Mouse (Mus musculus) liver, postnatal 0 days (tissue): ENCODE measurements around the gene Tut4. TPM values are rescaled to one million over a fixed set of nuclear protein-coding genes. Genes with fewer than 3 reads are reported as not detected.

Experiments
- ATAC-seq: fragments of 200-750 bp; cut with Nextera tagmentation; 2 replicates; pipeline ENCODE4 v1.8.0; 2017; ENCODE audit warnings: mild to moderate bottlenecking, moderate library complexity
- DNase-seq: peaks from one replicate; pipeline ENCODE4 v3.0.0-alpha.2; 2016
- H3K27ac ChIP-seq: fragments of 300-500 bp; sonication (generic); 2 replicates; pipeline ENCODE4 v1.5.1; 2014; ENCODE audit warnings: antibody characterized with exemption, moderate library complexity, mild to moderate bottlenecking, low read depth
- H3K27me3 ChIP-seq: fragments of 300-500 bp; sonication (generic); 2 replicates; pipeline ENCODE4 v1.6.1; 2014; ENCODE audit warnings: low read length, control low read depth, mixed read lengths; ENCODE audit not compliant: insufficient read depth
- H3K36me3 ChIP-seq: fragments of 300-500 bp; sonication (generic); replicated peaks from 2 replicates; pipeline ENCODE4 v1.6.1; 2014; ENCODE audit warnings: mild to moderate bottlenecking, control low read depth, low read length, moderate library complexity, mixed read lengths; ENCODE audit not compliant: insufficient read depth
- H3K4me1 ChIP-seq: fragments of 300-500 bp; sonication (generic); 2 replicates; pipeline ENCODE4 v1.6.1; 2014; ENCODE audit warnings: antibody characterized with exemption, mild to moderate bottlenecking, control low read depth; ENCODE audit not compliant: insufficient read depth
- H3K4me2 ChIP-seq: fragments of 300-500 bp; sonication (generic); 2 replicates; pipeline ENCODE4 v1.6.1; 2014; ENCODE audit warnings: low read depth, mild to moderate bottlenecking, low read length, moderate library complexity, mixed read lengths
- H3K4me3 ChIP-seq: fragments of 300-500 bp; sonication (generic); 2 replicates; pipeline ENCODE4 v1.5.1; 2014; ENCODE audit warnings: low read depth, low read length
- H3K9ac ChIP-seq: fragments of 300-500 bp; sonication (generic); replicated peaks from 2 replicates; pipeline ENCODE4 v1.6.1; 2014; ENCODE audit warnings: mild to moderate bottlenecking, moderate library complexity
- H3K9me3 ChIP-seq: fragments of 300-500 bp; sonication (generic); 2 replicates; pipeline ENCODE4 v1.6.1; 2016; ENCODE audit warnings: mild to moderate bottlenecking, control low read depth, low read length, mixed read lengths
- CTCF ChIP-seq: sonication (generic); IDR thresholded peaks from 2 replicates; pipeline ENCODE4 v1.5.1; 2016; ENCODE audit warnings: antibody characterized with exemption, low read depth
- EP300 ChIP-seq: IDR thresholded peaks from 2 replicates; pipeline ENCODE4 v1.6.1; 2016; ENCODE audit warnings: antibody characterized with exemption, low read depth, mild to moderate bottlenecking
- WGBS: fragments of 180-500 bp; shearing (Covaris S2); extraction: QIAGEN DNeasy Blood & Tissue Kit; methylation state at CpG from one replicate; pipeline ENCODE4 v1.1.7; 2014; ENCODE audit not compliant: insufficient replicate concordance; 5-methylcytosine and 5-hydroxymethylcytosine counted together
- polyA plus RNA-seq: library from polyadenylated mRNA; unstranded; fragments of >200 nt; fragmentation: Nextera tagmentation; extraction: Ambion mirVana; gene quantifications from 2 replicates; pipeline ENCODE4 v1.2.1, GENCODE M21; 2015

Gene Tut4
- 29.1 and 30.9 TPM in 2 replicates for polyA plus RNA-seq

GRCm38 (mm10) chr4:108459231-108460155, at the start of gene Tut4:
TSS of gene Tut4 (plus strand) at chr4:108459426.
- no peaks in the 10 kb centered on the region for H3K27me3 ChIP-seq
- peak within 1 kb of the TSS; percentile 99 for H3K9ac ChIP-seq
- TF ChIP-seq CTCF (no peak), EP300 (no peak)
- peak within 1 kb of the TSS; percentile 89 for H3K4me2 ChIP-seq
- H3K4me3 ChIP-seq, result peak within 1 kb of the TSS; percentile 98
- no peaks in the 10 kb centered on the region for H3K9me3 ChIP-seq
- no peaks in the 10 kb centered on the region for H3K36me3 ChIP-seq
- WGBS, result under 1% methylated on average over 52 of the region's 97 CpGs
- peak within 1 kb of the TSS; percentile 99 for H3K27ac ChIP-seq
- peaks cover 31% of the 10 kb centered on the region for H3K4me1 ChIP-seq
- DNase-seq, result peak; percentile 89
- peak; percentile 80 for ATAC-seq

DNA sequence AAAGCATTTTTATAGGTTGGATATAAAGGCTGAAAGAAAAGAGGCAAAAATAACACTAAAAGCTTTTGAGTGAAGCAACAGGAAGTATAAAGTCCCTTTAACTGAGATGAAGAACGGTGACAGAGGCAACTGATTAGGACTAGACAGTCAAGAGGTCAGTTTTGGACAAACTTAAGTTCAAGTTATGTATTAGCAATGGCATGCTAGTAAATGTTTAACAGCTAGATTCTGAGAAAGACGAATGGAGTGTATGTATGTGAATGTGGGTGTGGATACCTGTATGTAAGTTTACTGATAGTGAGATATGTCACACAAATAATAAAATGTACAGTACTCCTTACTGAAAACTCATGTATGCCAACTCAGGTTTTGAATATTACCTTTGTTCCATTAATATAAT, 34.6 kb upstream of the Tut4 start:
- peaks cover 20% of the 10 kb centered on the region for H3K4me1 ChIP-seq
- H3K4me3 ChIP-seq, result no peak overlapping the region
- H3K9me3 ChIP-seq, result no peaks in the 10 kb centered on the region
- TF ChIP-seq CTCF (no peak), EP300 (no peak)
- no peak for DNase-seq
- no peaks in the 10 kb centered on the region for H3K36me3 ChIP-seq
- WGBS, result 40% methylated on average over 2 of the region's 2 CpGs
- peak overlapping the region; percentile 60; the same call in 1 of the 2 replicates for H3K27ac ChIP-seq
- no peak overlapping the region for H3K9ac ChIP-seq
- H3K27me3 ChIP-seq, result no peaks in the 10 kb centered on the region
- H3K4me2 ChIP-seq, result peak overlapping the region; percentile 18; the same call in 1 of the 2 replicates
- peak; percentile 53; the same call in 1 of the 2 replicates for ATAC-seq

- H3K4me3 ChIP-seq, result no peak overlapping the region
- H3K36me3 ChIP-seq, result no peaks in the 10 kb centered on the region
- no peak overlapping the region for H3K9ac ChIP-seq
- H3K27me3 ChIP-seq, result 0 out of 2 replicates have a peak, but pooled peaks cover 3% of the 10 kb centered on the region
- H3K27ac ChIP-seq, result no peak overlapping the region
- H3K4me1 ChIP-seq, result peaks cover 23% of the 10 kb centered on the region
- WGBS, result 50% methylated on average over 11 of the region's 11 CpGs
- TF ChIP-seq CTCF (no peak), EP300 (no peak)
- H3K4me2 ChIP-seq, result no peak overlapping the region
- no peak for DNase-seq
- no peaks in the 10 kb centered on the region for H3K9me3 ChIP-seq
- ATAC-seq, result no peak
Observed at GRCm38 (mm10) chr4:108427719-108428340, 31.4 kb upstream of the Tut4 start.

DNA sequence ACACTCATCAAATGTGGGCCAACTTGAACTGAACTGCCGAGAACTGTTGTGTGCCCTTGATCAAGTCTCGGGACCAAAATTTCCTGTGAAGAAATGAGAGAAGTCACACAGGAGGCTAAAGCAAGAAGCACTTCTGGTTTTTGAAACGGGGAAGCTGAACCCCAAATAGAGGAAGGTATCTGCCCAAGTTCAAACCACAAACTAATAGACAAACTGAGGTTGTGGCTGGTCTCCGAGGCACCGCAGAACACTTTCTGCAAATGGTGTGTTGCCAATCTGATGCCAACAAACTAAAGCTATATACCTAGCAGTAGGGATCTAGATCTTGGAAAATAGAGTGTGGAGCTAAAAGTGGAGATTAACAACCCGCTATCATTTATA, 30.9 kb upstream of the Tut4 start:
- WGBS, result 36% methylated on average over 6 of the region's 6 CpGs
- ATAC-seq, result no peak
- Histone ChIP-seq H3K4me2 (no peak overlapping the region), H3K4me1 (peaks cover 23% of the 10 kb centered on the region), H3K9me3 (no peaks in the 10 kb centered on the region), H3K36me3 (no peaks in the 10 kb centered on the region), H3K4me3 (no peak overlapping the region), H3K27me3 (0 out of 2 replicates have a peak, but pooled peaks cover 3% of the 10 kb centered on the region), H3K27ac (no peak overlapping the region), H3K9ac (no peak overlapping the region)
- no peak for DNase-seq
- TF ChIP-seq EP300, result no peak
- no peak for TF ChIP-seq CTCF

- H3K27me3 ChIP-seq, result 0 out of 2 replicates have a peak, but pooled peaks cover 3% of the 10 kb centered on the region
- TF ChIP-seq EP300 (no peak), CTCF (no peak)
- no peak overlapping the region for H3K9ac ChIP-seq
- no peak overlapping the region for H3K4me2 ChIP-seq
- no peak overlapping the region for H3K27ac ChIP-seq
- DNase-seq (no peak), ATAC-seq (no peak)
- no peaks in the 10 kb centered on the region for H3K36me3 ChIP-seq
- H3K4me3 ChIP-seq, result no peak overlapping the region
- no peaks in the 10 kb centered on the region for H3K9me3 ChIP-seq
- peaks cover 13% of the 10 kb centered on the region for H3K4me1 ChIP-seq
- 49% methylated on average over 4 of the region's 4 CpGs for WGBS
Observed at GRCm38 (mm10) chr4:108430656-108431560, 28.3 kb upstream of the Tut4 start.
